Mouse (Mus musculus): ENCODE results near the gene Ncf1. TPM values are rescaled to one million over a fixed set of nuclear protein-coding genes. Genes with fewer than 3 reads are reported as not detected.

Ncf1 gene
- total RNA-seq, 1 experiment from 2014 or later, result 172 TPM

GRCm38 (mm10) chr5:134176169-134176881 lies 53.1 kb downstream of the Ncf1 start, which contains the start of gene Rcc1l:
Gene Rcc1l (minus strand): TSS chr5:134176774.
- peak; percentile 85 for ATAC-seq (replicated peaks; ENCODE audit: insufficient number of reproducible peaks, low FRiP score, low TSS enrichment, poor library complexity, severe bottlenecking)

- ATAC-seq (replicated peaks; ENCODE audit: insufficient number of reproducible peaks, low FRiP score, low TSS enrichment, poor library complexity, severe bottlenecking), result no peak
Measured at GRCm38 (mm10) chr5:134175696-134176095, 53.7 kb downstream of the Ncf1 start.

- ATAC-seq (replicated peaks; ENCODE audit: insufficient number of reproducible peaks, low FRiP score, low TSS enrichment, poor library complexity, severe bottlenecking), result no peak
Measured at GRCm38 (mm10) chr5:134173206-134173605, 56.2 kb downstream of the Ncf1 start.

- ATAC-seq (replicated peaks; ENCODE audit: insufficient number of reproducible peaks, low FRiP score, low TSS enrichment, poor library complexity, severe bottlenecking), result no peak
Measured at GRCm38 (mm10) chr5:134170167-134170566, 59.3 kb downstream of the Ncf1 start.

Other genes with a start within 250 kb of the Ncf1 start
- 0.75 to 2.1 TPM (median 0.86 TPM) in 3 replicates for gene Castor2, start 129.9 kb downstream of the Ncf1 start, total RNA-seq (2017)
- 2.5 to 6.9 TPM (median 6.3 TPM) in 3 replicates for gene Rcc1l, start 52.9 kb downstream of the Ncf1 start, total RNA-seq (2017)
- 6.5 to 10.0 TPM (median 8.9 TPM) in 3 replicates for gene Gtf2ird2, start 45.6 kb downstream of the Ncf1 start, total RNA-seq (2017)
- gene Gtf2i, start 85.1 kb upstream of the Ncf1 start, total RNA-seq (2017), result 22.4 to 40.1 TPM (median 30.9 TPM) in 3 replicates
- 2.0 to 2.8 TPM (median 2.4 TPM) in 3 replicates for gene Gtf2ird1, start 227.1 kb upstream of the Ncf1 start, total RNA-seq (2017)

Data from monocyte, adult 5-6 weeks (primary cell).